Mouse (Mus musculus) kidney, embryonic 16.5 days (tissue): ENCODE measurements around the gene Olfr707. TPM values are rescaled to one million over a fixed set of nuclear protein-coding genes. Genes with fewer than 3 reads are reported as not detected.
"Not testable (repeated sequence)": the region's sequence is repeated elsewhere in the genome, so short reads cannot be mapped to it uniquely, and the experiment has no call there.

Experiments used
- ATAC-seq: fragments of 200-750 bp; cut with Nextera tagmentation; 2 replicates; pipeline ENCODE4 v1.8.0; 2017; ENCODE audit warnings: moderate TSS enrichment; ENCODE audit not compliant: low FRiP score, low TSS enrichment
- H3K27ac ChIP-seq: fragments of 300-500 bp; sonication (generic); 2 replicates; pipeline ENCODE4 v1.5.1; 2014; ENCODE audit warnings: low read length
- H3K27me3 ChIP-seq: fragments of 300-500 bp; sonication (generic); 2 replicates; pipeline ENCODE4 v1.6.1; 2014; ENCODE audit warnings: low read length, control low read depth, mixed read lengths; ENCODE audit not compliant: insufficient read depth
- H3K36me3 ChIP-seq: fragments of 300-500 bp; sonication (generic); 2 replicates; pipeline ENCODE4 v1.6.1; 2014; ENCODE audit warnings: low read length, control low read depth, mixed read lengths; ENCODE audit not compliant: insufficient read depth
- H3K4me1 ChIP-seq: fragments of 300-500 bp; sonication (generic); 2 replicates; pipeline ENCODE4 v1.6.1; 2014; ENCODE audit warnings: low read length, control low read depth, mixed read lengths; ENCODE audit not compliant: insufficient read depth
- H3K4me2 ChIP-seq: fragments of 300-500 bp; sonication (generic); replicated peaks from 2 replicates; pipeline ENCODE4 v1.6.1; 2014; ENCODE audit warnings: low read depth, low read length
- H3K4me3 ChIP-seq: fragments of 300-500 bp; sonication (generic); 2 replicates; pipeline ENCODE4 v1.5.1; 2014; ENCODE audit warnings: mild to moderate bottlenecking, low read length
- H3K9ac ChIP-seq: fragments of 300-500 bp; sonication (generic); replicated peaks from 2 replicates; pipeline ENCODE4 v1.6.1; 2014; ENCODE audit warnings: low read length
- H3K9me3 ChIP-seq: fragments of 300-500 bp; sonication (generic); 2 replicates; pipeline ENCODE4 v1.6.1; 2016; ENCODE audit warnings: low read length, control low read depth
- WGBS: fragments of 180-500 bp; shearing (Covaris S2); extraction: QIAGEN DNeasy Blood & Tissue Kit; methylation state at CpG from one replicate; pipeline ENCODE4 v1.1.7; 2014; 5-methylcytosine and 5-hydroxymethylcytosine counted together
- polyA plus RNA-seq: library from polyadenylated mRNA; unstranded; fragments of >200 nt; fragmentation: Nextera tagmentation; extraction: Ambion mirVana; gene quantifications from 2 replicates; pipeline ENCODE4 v1.2.1, GENCODE M21; 2015

The Olfr707 gene
- polyA plus RNA-seq, result not detected in 2 replicates

- WGBS, result 76% methylated on average over 3 of the region's 3 CpGs
These were observed at the start of gene Olfr707 for GRCm38 (mm10) chr7:106901141-106901540. Olfr707 (minus strand) TSS chr7:106901241.

GRCm38 (mm10) chr7:106948212-106948611 lies 47.2 kb upstream of the Olfr707 start, which contains the start of gene Olfr710:
Olfr710 (minus strand) TSS chr7:106948312.
- Histone ChIP-seq H3K27me3 (no peaks in the 10 kb centered on the region), H3K9me3 (no peaks in the 10 kb centered on the region), H3K36me3 (no peaks in the 10 kb centered on the region), H3K4me2 (no peak within 1 kb of the TSS), H3K27ac (no peak within 1 kb of the TSS), H3K9ac (no peak within 1 kb of the TSS), H3K4me1 (no peaks in the 10 kb centered on the region), H3K4me3 (no peak within 1 kb of the TSS)
- WGBS, result 71% methylated on average over 3 of the region's 3 CpGs
- no peak for ATAC-seq

More at GRCm38 (mm10) chr7:106901141-106901540, at the start of gene Olfr707:
- not testable (repeated sequence) for H3K4me1 ChIP-seq, ATAC-seq, H3K4me3 ChIP-seq, H3K9ac ChIP-seq, H3K4me2 ChIP-seq, H3K27ac ChIP-seq, H3K27me3 ChIP-seq, H3K9me3 ChIP-seq, H3K36me3 ChIP-seq

GRCm38 (mm10) chr7:106932119-106932518 lies 31.1 kb upstream of the Olfr707 start, which contains the start of gene Olfr709-ps1:
Olfr709-ps1 (minus strand) TSS chr7:106932219.
- H3K36me3 ChIP-seq, result no peaks in the 10 kb centered on the region
- H3K27me3 ChIP-seq, result no peaks in the 10 kb centered on the region
- H3K27ac ChIP-seq, result no peak within 1 kb of the TSS
- no peak within 1 kb of the TSS for H3K4me2 ChIP-seq
- H3K9me3 ChIP-seq, result no peaks in the 10 kb centered on the region
- no peak within 1 kb of the TSS for H3K9ac ChIP-seq
- no peaks in the 10 kb centered on the region for H3K4me1 ChIP-seq
- ATAC-seq, result no peak
- no peak within 1 kb of the TSS for H3K4me3 ChIP-seq

- 74% methylated on average over 2 of the region's 7 CpGs for WGBS
- not testable (repeated sequence) for H3K4me3 ChIP-seq, ATAC-seq, H3K36me3 ChIP-seq, H3K4me2 ChIP-seq, H3K27ac ChIP-seq, H3K9ac ChIP-seq, H3K9me3 ChIP-seq, H3K4me1 ChIP-seq, H3K27me3 ChIP-seq
These were observed 19.9 kb upstream of the Olfr707 start for GRCm38 (mm10) chr7:106920961-106921360.

GRCm38 (mm10) chr7:106907676-106908075 lies 6.6 kb upstream of the Olfr707 start, which contains the start of gene Olfr1532-ps1:
Olfr1532-ps1 (plus strand) TSS chr7:106908001.
- H3K27ac ChIP-seq, result no peak within 1 kb of the TSS
- H3K4me2 ChIP-seq, result no peak within 1 kb of the TSS
- ATAC-seq, result no peak
- no peaks in the 10 kb centered on the region for H3K4me1 ChIP-seq
- H3K4me3 ChIP-seq, result no peak within 1 kb of the TSS
- H3K36me3 ChIP-seq, result no peaks in the 10 kb centered on the region
- H3K9ac ChIP-seq, result no peak within 1 kb of the TSS
- H3K27me3 ChIP-seq, result no peaks in the 10 kb centered on the region
- H3K9me3 ChIP-seq, result no peaks in the 10 kb centered on the region
- WGBS, result 73% methylated on average over 2 of the region's 2 CpGs

GRCm38 (mm10) chr7:106888062-106888461 lies 13.0 kb downstream of the Olfr707 start, which contains the start of gene Olfr706:
Olfr706 (minus strand) TSS chr7:106888162.
- Histone ChIP-seq H3K4me2 (no peak within 1 kb of the TSS), H3K9me3 (no peaks in the 10 kb centered on the region), H3K9ac (no peak within 1 kb of the TSS), H3K36me3 (no peaks in the 10 kb centered on the region), H3K4me3 (no peak within 1 kb of the TSS), H3K27me3 (no peaks in the 10 kb centered on the region), H3K4me1 (no peaks in the 10 kb centered on the region), H3K27ac (no peak within 1 kb of the TSS)
- 74% methylated on average over 2 of the region's 2 CpGs for WGBS
- ATAC-seq, result no peak

GRCm38 (mm10) chr7:106876791-106877190 lies 24.2 kb downstream of the Olfr707 start, which contains the start of gene Olfr705:
Olfr705 (minus strand) TSS chr7:106876891.
- Histone ChIP-seq H3K9me3 (no peaks in the 10 kb centered on the region), H3K4me2 (no peak within 1 kb of the TSS), H3K36me3 (no peaks in the 10 kb centered on the region), H3K4me1 (no peaks in the 10 kb centered on the region), H3K27me3 (no peaks in the 10 kb centered on the region), H3K27ac (no peak within 1 kb of the TSS), H3K9ac (no peak within 1 kb of the TSS), H3K4me3 (no peak within 1 kb of the TSS)
- 83% methylated on average over 3 of the region's 3 CpGs for WGBS
- ATAC-seq, result no peak

GRCm38 (mm10) chr7:106862885-106863284 lies 38.2 kb downstream of the Olfr707 start, which contains the start of gene Olfr704:
Olfr704 (plus strand) TSS chr7:106863185.
- no peak for ATAC-seq
- no peak within 1 kb of the TSS for H3K4me3 ChIP-seq
- H3K4me1 ChIP-seq, result no peaks in the 10 kb centered on the region
- no peaks in the 10 kb centered on the region for H3K27me3 ChIP-seq
- no peak within 1 kb of the TSS for H3K4me2 ChIP-seq
- H3K36me3 ChIP-seq, result no peaks in the 10 kb centered on the region
- H3K27ac ChIP-seq, result no peak within 1 kb of the TSS
- no peaks in the 10 kb centered on the region for H3K9me3 ChIP-seq
- H3K9ac ChIP-seq, result no peak within 1 kb of the TSS

GRCm38 (mm10) chr7:106843060-106843459 lies 58.0 kb downstream of the Olfr707 start, which contains the start of gene Olfr703:
Olfr703 (plus strand) TSS chr7:106843360.
- no peak within 1 kb of the TSS for H3K27ac ChIP-seq
- H3K27me3 ChIP-seq, result no peaks in the 10 kb centered on the region
- H3K9me3 ChIP-seq, result no peaks in the 10 kb centered on the region; the same call in 1 of the 2 replicates
- H3K4me2 ChIP-seq, result no peak within 1 kb of the TSS
- WGBS, result 69% methylated on average over 2 of the region's 2 CpGs
- no peak for ATAC-seq
- no peak within 1 kb of the TSS for H3K4me3 ChIP-seq
- no peak within 1 kb of the TSS for H3K9ac ChIP-seq
- no peaks in the 10 kb centered on the region for H3K36me3 ChIP-seq
- H3K4me1 ChIP-seq, result no peaks in the 10 kb centered on the region
